Mouse (Mus musculus): ENCODE data around the gene Narfl. TPM values are rescaled to one million over a fixed set of nuclear protein-coding genes. Genes with fewer than 3 reads are reported as not detected.

The Narfl gene
- polyA plus RNA-seq, 1 experiment from 2014 or later, result 26.7 TPM

Small RNA genes within 50 kb of the gene (microRNA-seq; reads per million reads assigned to microRNA genes)
- gene Gm25083 (not detected), gene Mir3082 (not detected), gene Mir6966 (0.61 reads per million)

Other genes with a start within 250 kb of the Narfl start
- 10.9 and 14.7 TPM in 2 replicates for gene Sox8, start 203.1 kb upstream of the Narfl start, polyA plus RNA-seq (2015; fragmentation: Nextera tagmentation; extraction: Ambion mirVana)
- 28.8 and 30.5 TPM in 2 replicates for gene Lmf1, start 194.7 kb upstream of the Narfl start, polyA plus RNA-seq (2015; fragmentation: Nextera tagmentation; extraction: Ambion mirVana)
- 4.8 and 6.1 TPM in 2 replicates for gene Gng13, start 56.6 kb upstream of the Narfl start, polyA plus RNA-seq (2015; fragmentation: Nextera tagmentation; extraction: Ambion mirVana)
- 20.9 and 21.2 TPM in 2 replicates for gene Chtf18, start 46.4 kb upstream of the Narfl start, polyA plus RNA-seq (2015; fragmentation: Nextera tagmentation; extraction: Ambion mirVana)
- gene Rpusd1, start 46.1 kb upstream of the Narfl start, polyA plus RNA-seq (2015; fragmentation: Nextera tagmentation; extraction: Ambion mirVana), result 22.8 and 23.3 TPM in 2 replicates
- 0.13 and 0.17 TPM in 2 replicates for gene Mslnl, start 37.7 kb upstream of the Narfl start, polyA plus RNA-seq (2015; fragmentation: Nextera tagmentation; extraction: Ambion mirVana)
- gene Msln, start 19.4 kb upstream of the Narfl start, polyA plus RNA-seq (2015; fragmentation: Nextera tagmentation; extraction: Ambion mirVana), result 38.4 and 40.6 TPM in 2 replicates
- 53.2 and 54.4 TPM in 2 replicates for gene Haghl, start 11.9 kb downstream of the Narfl start, polyA plus RNA-seq (2015; fragmentation: Nextera tagmentation; extraction: Ambion mirVana)
- gene Ccdc78, start 12.8 kb downstream of the Narfl start, polyA plus RNA-seq (2015; fragmentation: Nextera tagmentation; extraction: Ambion mirVana), result 0.09 and 0.14 TPM in 2 replicates
- 85.7 and 95.6 TPM in 2 replicates for gene Fam173a, start 19.1 kb downstream of the Narfl start, polyA plus RNA-seq (2015; fragmentation: Nextera tagmentation; extraction: Ambion mirVana)
- gene AC134908.4, start 21.9 kb downstream of the Narfl start, polyA plus RNA-seq (2015; fragmentation: Nextera tagmentation; extraction: Ambion mirVana), result 0.56 and 0.58 TPM in 2 replicates
- gene Metrn, start 23.4 kb downstream of the Narfl start, polyA plus RNA-seq (2015; fragmentation: Nextera tagmentation; extraction: Ambion mirVana), result 39.1 and 40.0 TPM in 2 replicates
- 2.0 and 2.7 TPM in 2 replicates for gene Fbxl16, start 35.3 kb downstream of the Narfl start, polyA plus RNA-seq (2015; fragmentation: Nextera tagmentation; extraction: Ambion mirVana)
- 24.6 and 26.5 TPM in 2 replicates for gene Wdr24, start 49.9 kb downstream of the Narfl start, polyA plus RNA-seq (2015; fragmentation: Nextera tagmentation; extraction: Ambion mirVana)
- 47.2 and 48.9 TPM in 2 replicates for gene Jmjd8, start 55.1 kb downstream of the Narfl start, polyA plus RNA-seq (2015; fragmentation: Nextera tagmentation; extraction: Ambion mirVana)
- 346 and 387 TPM in 2 replicates for gene Stub1, start 59.6 kb downstream of the Narfl start, polyA plus RNA-seq (2015; fragmentation: Nextera tagmentation; extraction: Ambion mirVana)
- 1.8 and 2.6 TPM in 2 replicates for gene Rhbdl1, start 63.5 kb downstream of the Narfl start, polyA plus RNA-seq (2015; fragmentation: Nextera tagmentation; extraction: Ambion mirVana)
- 1.8 and 2.6 TPM in 2 replicates for gene Gm20683, start 68.0 kb downstream of the Narfl start, polyA plus RNA-seq (2015; fragmentation: Nextera tagmentation; extraction: Ambion mirVana)
- 21.9 and 25.4 TPM in 2 replicates for gene Rhot2, start 71.1 kb downstream of the Narfl start, polyA plus RNA-seq (2015; fragmentation: Nextera tagmentation; extraction: Ambion mirVana)
- 16.8 and 21.3 TPM in 2 replicates for gene Wdr90, start 87.7 kb downstream of the Narfl start, polyA plus RNA-seq (2015; fragmentation: Nextera tagmentation; extraction: Ambion mirVana)
- gene Mcrip2, start 95.0 kb downstream of the Narfl start, polyA plus RNA-seq (2015; fragmentation: Nextera tagmentation; extraction: Ambion mirVana), result 16.7 and 22.2 TPM in 2 replicates
- gene Mettl26, start 101.3 kb downstream of the Narfl start, polyA plus RNA-seq (2015; fragmentation: Nextera tagmentation; extraction: Ambion mirVana), result 45.3 and 48.0 TPM in 2 replicates
- 0.63 and 0.65 TPM in 2 replicates for gene Wfikkn1, start 107.1 kb downstream of the Narfl start, polyA plus RNA-seq (2015; fragmentation: Nextera tagmentation; extraction: Ambion mirVana)
- gene Rab40c, start 146.0 kb downstream of the Narfl start, polyA plus RNA-seq (2015; fragmentation: Nextera tagmentation; extraction: Ambion mirVana), result 30.7 and 35.2 TPM in 2 replicates
- gene Pigq, start 171.2 kb downstream of the Narfl start, polyA plus RNA-seq (2015; fragmentation: Nextera tagmentation; extraction: Ambion mirVana), result 45.7 and 47.8 TPM in 2 replicates
- 0.42 TPM in 1 of 2 replicates, not detected in the other for gene Nhlrc4, start 171.2 kb downstream of the Narfl start, polyA plus RNA-seq (2015; fragmentation: Nextera tagmentation; extraction: Ambion mirVana)
- gene A930017K11Rik, start 178.8 kb downstream of the Narfl start, polyA plus RNA-seq (2015; fragmentation: Nextera tagmentation; extraction: Ambion mirVana), result 0.06 and 0.14 TPM in 2 replicates
- gene Capn15, start 212.0 kb downstream of the Narfl start, polyA plus RNA-seq (2015; fragmentation: Nextera tagmentation; extraction: Ambion mirVana), result 24.5 and 29.0 TPM in 2 replicates

Measured in limb, embryonic 15.5 days (tissue).